Mouse (Mus musculus): ENCODE measurements at regions not wholly inside any gene's neighbourhood (a gene's known extent, or its start where the extent isn't known, plus 50 kb on each side); places are given as distances from the start of the nearest gene placed in this dataset.
"Not testable (repeated sequence)": the region's sequence is repeated elsewhere in the genome, so short reads cannot be mapped to it uniquely, and the experiment has no call there.

DNA sequence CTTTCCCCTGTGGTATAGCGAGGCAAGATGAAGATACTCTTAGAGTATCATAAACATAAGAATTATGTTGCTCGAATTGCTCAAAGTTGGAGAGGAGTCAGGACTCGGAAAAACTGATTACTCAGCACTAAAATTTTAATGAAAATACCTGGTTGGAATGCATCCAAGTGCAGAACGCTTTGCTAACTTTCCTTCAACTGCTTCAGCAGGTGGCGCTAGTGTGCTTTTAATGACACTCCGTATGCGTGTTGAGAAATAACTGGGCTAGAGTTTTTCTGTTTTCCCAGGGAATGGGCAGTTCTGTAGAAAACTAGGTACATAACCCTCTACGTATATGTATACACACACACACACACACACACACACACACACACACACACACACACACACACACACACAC, 221.0 kb downstream of the Grxcr1 start:
- peak; percentile 82 to 90 for DNase-seq

- DNase-seq, result no peak
Observed at GRCm38 (mm10) chr5:68253476-68253875, 221.8 kb downstream of the Grxcr1 start.

- DNase-seq, result peak; percentile 13 to 50
Observed at GRCm38 (mm10) chr5:68254111-68254510, 222.5 kb downstream of the Grxcr1 start.

- no peak for DNase-seq
Observed at GRCm38 (mm10) chr5:68264206-68264605, 232.6 kb downstream of the Grxcr1 start.

GRCm38 (mm10) chr5:68274271-68274670, 242.6 kb downstream of the Grxcr1 start:
- DNase-seq, result peak; percentile 50 to 65

DNA sequence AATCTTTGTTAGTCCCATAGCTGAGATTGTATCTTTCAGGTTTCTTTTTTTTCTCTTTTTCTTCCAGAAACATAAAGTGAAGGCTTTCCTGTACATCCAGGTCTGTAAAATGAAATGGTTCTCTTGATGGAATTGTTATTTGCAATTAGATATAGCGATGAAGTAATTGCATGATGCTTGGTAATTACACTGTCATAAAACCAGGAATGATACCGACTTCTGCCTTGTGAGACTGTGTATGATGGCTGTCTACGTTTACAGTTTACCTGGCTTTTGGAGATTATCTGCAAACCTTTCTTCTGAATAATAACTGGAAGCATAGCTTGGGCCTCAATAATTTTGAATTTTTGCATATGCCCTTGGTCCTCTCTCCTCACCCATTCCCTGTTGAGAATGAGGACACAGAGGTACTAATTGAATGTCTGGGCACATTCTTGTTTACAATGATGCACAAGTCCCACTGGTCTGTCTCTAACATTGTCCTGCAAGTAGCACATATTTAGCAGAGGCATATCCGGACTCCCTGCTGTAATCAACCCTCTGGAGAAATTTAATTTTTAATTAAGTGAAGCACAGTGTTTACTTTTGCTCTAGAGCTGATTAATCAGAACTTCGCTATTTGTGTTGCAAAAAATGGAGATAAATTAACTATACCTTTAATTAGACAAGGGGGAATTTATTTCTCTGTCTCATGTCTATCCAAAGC, 244.1 kb downstream of the Grxcr1 start:
- DNase-seq, result no peak

DNA sequence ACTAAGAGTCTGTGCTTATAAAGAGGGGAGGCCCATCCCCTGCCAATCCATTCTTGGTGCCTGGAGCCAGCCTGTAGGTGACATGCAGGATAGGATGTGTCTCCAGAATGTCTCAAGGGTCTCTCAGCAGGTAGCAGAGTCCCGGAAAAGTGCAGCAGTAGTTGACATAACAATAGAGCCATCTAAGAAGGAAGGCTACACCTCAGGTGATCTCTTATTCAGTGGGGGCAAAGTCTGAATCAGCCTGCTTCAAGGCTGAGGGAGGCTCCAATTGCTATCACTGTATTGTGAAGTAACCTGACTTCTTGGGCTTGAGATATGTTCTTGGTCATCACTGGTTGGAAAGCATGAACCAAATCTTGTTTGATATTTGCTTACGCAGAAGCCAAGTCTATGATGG, 264.1 kb downstream of the Grxcr1 start:
- DNase-seq, result not testable (repeated sequence)

DNA sequence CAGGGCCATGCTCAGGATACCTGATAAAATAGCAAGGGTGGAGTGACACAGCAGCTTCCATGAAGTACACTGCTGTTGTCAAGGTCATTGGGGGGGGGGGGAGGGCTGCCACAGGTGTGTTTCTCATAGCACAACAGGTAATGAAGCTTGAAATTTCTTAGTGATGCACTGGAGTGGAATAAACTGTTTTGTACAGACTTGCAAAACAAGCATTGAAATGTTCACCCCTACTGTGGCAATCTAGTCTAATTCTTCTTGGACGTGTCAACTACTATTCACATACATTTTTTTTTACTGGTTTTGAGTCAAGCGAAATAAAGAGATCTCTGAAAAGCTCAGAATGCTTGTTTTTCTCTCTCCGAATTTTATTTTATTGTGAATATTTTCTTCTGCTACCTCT, 281.6 kb downstream of the Grxcr1 start:
- no peak for DNase-seq

DNA sequence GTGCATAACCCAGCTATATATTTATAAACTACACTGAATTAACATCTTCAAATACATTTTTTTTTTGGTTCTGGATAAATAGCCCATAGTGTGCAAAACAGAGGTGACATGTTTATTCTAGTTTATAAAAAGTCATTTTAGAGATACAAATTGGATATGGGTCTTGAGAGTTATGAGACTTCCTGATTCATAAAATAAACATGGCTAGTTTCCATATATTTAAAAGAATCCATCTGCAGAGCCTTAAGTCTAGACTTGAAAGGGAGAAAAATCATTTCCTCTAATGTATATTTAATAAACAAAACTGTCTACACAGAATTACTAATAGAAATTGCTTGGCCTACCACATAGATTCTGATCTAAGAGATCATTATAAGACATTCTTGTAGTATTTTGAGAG, 287.3 kb downstream of the Grxcr1 start:
- DNase-seq, result no peak

DNA sequence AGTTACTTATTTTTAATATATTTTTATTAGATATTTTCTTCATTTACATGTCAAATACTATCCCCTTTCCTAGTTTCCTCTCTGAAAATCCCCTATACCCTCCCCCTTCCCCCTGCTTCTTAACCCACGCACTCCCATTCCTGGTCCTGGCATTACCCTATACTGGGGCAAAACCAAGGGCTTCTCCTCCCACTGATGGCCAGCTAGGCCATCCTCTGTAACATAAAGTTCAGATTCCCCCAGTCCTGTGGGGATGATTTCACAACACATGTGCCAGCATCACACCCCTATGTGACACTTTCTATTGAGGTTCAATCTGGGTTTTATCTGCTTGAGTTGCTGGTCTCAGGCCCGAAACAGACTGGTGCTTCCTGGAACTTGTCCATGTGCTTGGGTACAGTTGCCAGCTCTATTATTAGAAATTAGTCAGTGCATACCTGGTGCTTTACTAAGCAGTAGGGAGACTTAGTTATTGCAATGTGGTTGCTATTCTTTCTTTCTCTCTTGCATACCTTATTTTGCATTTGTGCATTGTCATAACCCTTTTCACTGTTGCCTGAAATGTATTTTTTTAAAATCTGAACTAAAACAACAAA, 295.5 kb downstream of the Grxcr1 start:
- DNase-seq, result peak; percentile 82 to 95

- DNase-seq, result peak in 1 of 2 experiments; percentile 31
Observed at GRCm38 (mm10) chr5:68329311-68329710, 297.7 kb downstream of the Grxcr1 start.

GRCm38 (mm10) chr5:68329828-68330227, 298.2 kb downstream of the Grxcr1 start:
- DNase-seq, result no peak

DNA sequence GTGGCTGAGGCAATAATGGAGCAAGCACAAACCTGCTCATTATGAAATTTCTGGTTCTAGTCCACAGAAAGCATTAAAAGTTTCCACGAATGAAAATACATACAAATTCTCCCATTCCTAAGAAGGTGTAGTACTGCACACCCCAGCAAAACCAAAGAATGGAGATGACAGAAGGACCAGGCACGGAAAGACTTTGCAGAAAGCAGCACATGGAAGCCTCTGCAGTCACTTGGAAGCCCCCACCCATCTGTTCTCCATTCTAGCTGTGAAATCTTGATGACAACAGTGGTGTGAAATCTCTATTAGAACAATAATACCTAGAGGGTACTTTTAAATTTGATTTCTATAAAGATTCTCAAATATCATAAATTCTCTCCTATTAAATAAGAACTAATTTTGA, 319.3 kb downstream of the Grxcr1 start:
- peak in 1 of 2 experiments; percentile 17 for DNase-seq

- peak; percentile 82 to 91 for DNase-seq
Observed at GRCm38 (mm10) chr5:68351793-68352192, 320.2 kb downstream of the Grxcr1 start.

GRCm38 (mm10) chr5:68353211-68353610, 321.6 kb downstream of the Grxcr1 start:
- peak; percentile 88 for DNase-seq

GRCm38 (mm10) chr5:68353816-68354215, 322.2 kb downstream of the Grxcr1 start:
- DNase-seq, result peak in 1 of 2 experiments; percentile 39

GRCm38 (mm10) chr5:68361581-68362211, 330.1 kb downstream of the Grxcr1 start:
- no peak for DNase-seq

GRCm38 (mm10) chr5:68373082-68373481, 341.4 kb downstream of the Grxcr1 start:
- no peak for DNase-seq
